In genomic region chr16:76129982-76130381, GRCm38 (mm10) we compare ENCODE assay signal across 9 mouse cellular contexts.
DNase-seq lines count a peak whose midpoint lies in the region; ATAC-seq and TF ChIP-seq lines count a peak whose summit lies in the region.
"Had no signal": no experiment of that assay in that cellular context is flagged by ENCODE, and none has a peak within 500 bp of the region (broad histone marks: within the 10 kb centered on the region; RNA-seq: fewer than 3 reads in every experiment).

No protein-coding gene starts in this region.

- H3K27me3 ChIP-seq in heart, embryonic 11.5 days (ENCODE audit: control insufficient read depth, insufficient read depth, low read length), result no peaks in the 10 kb centered on the region
- no peaks in the 10 kb centered on the region for H3K27me3 ChIP-seq in spleen, adult 2 months (ENCODE audit: control insufficient read depth, insufficient read depth, low read length)
- H3K27me3 ChIP-seq: limb, embryonic 15.5 days had no signal

- no peak for ATAC-seq in heart, embryonic 11.5 days (replicated peaks; ENCODE audit: insufficient number of reproducible peaks, low FRiP score, low TSS enrichment)
- no peak for ATAC-seq in frontal cortex, adult (ENCODE audit: low TSS enrichment)

- peak; percentile 58; the same call in 1 of the 2 replicates for TF ChIP-seq CTCF in spleen, adult 2 months (IDR thresholded peaks at IDR 0.05; ENCODE audit: extremely low read depth, insufficient read depth, insufficient read length, insufficient replicate concordance)

- DNase-seq in heart, postnatal 10 days, result peak; percentile 16 to 18
- DNase-seq in CD4-positive helper T cell, adult 2 months (ENCODE audit: low read depth, low spot score), result peak; percentile 57
- peak; percentile 24 for DNase-seq in adrenal gland, postnatal 25 days
- peak; percentile 56 for DNase-seq in kidney, postnatal 10 days
- DNase-seq in spleen, adult 2 months (ENCODE audit: low read depth in 1 of 2, low spot score in 2 of 2), result peak; percentile 53 to 67
- DNase-seq in yolk sac, embryonic 10.5 days (ENCODE audit: low spot score), result no peak

- intact Hi-C loops in heart, postnatal 10 days (cut with DNase I), result loop anchor here (10.0 kb wide), 1 partner anchor 335 kb away; no protein-coding TSS in a partner anchor

- no peaks in the 10 kb centered on the region for H3K4me1 ChIP-seq in heart, embryonic 11.5 days (ENCODE audit: control insufficient read depth, insufficient read depth, low read length)
- H3K4me1 ChIP-seq in spleen, adult 2 months (ENCODE audit: control insufficient read depth, insufficient read depth, insufficient read length), result no peaks in the 10 kb centered on the region
- H3K4me1 ChIP-seq: limb, embryonic 15.5 days had no signal

- no peak overlapping the region for H3K9ac ChIP-seq in heart, embryonic 11.5 days (ENCODE audit: low read depth, low read length)
- H3K9ac ChIP-seq: limb, embryonic 15.5 days had no signal

- 80% methylated on average over 2 of the region's 2 CpGs for WGBS in heart, embryonic 11.5 days (ENCODE audit: insufficient replicate concordance)
- WGBS in spleen, adult 2 months, result 89% methylated on average over 2 of the region's 2 CpGs

- TF ChIP-seq POLR2A in spleen, adult 2 months (IDR thresholded peaks at IDR 0.05; ENCODE audit: low read depth, low read length), result no peak

- H3K27ac ChIP-seq in heart, embryonic 11.5 days (ENCODE audit: low read depth, low read length), result no peak overlapping the region
- no peak overlapping the region for H3K27ac ChIP-seq in spleen, adult 2 months (ENCODE audit: insufficient read depth, low read length)
- H3K27ac ChIP-seq: limb, embryonic 15.5 days had no signal

- no peaks in the 10 kb centered on the region for H3K9me3 ChIP-seq in heart, embryonic 11.5 days (replicated peaks; ENCODE audit: control insufficient read depth, low read length)
- H3K9me3 ChIP-seq: limb, embryonic 15.5 days had no signal

- no peak overlapping the region for H3K4me3 ChIP-seq in heart, embryonic 11.5 days (ENCODE audit: low read depth, low read length)
- no peak overlapping the region for H3K4me3 ChIP-seq in spleen, adult 2 months (ENCODE audit: extremely low read depth, insufficient read depth, insufficient read length)
- H3K4me3 ChIP-seq: limb, embryonic 15.5 days had no signal

- H3K4me2 ChIP-seq in heart, embryonic 11.5 days, result no peak overlapping the region
- H3K4me2 ChIP-seq: limb, embryonic 15.5 days had no signal

- H3K36me3 ChIP-seq in heart, embryonic 11.5 days (ENCODE audit: control insufficient read depth, insufficient read depth, low read length), result no peaks in the 10 kb centered on the region
- no peaks in the 10 kb centered on the region for H3K36me3 ChIP-seq in spleen, adult 2 months (ENCODE audit: control insufficient read depth, insufficient read depth, low read length)
- H3K36me3 ChIP-seq: limb, embryonic 15.5 days had no signal
